Mouse (Mus musculus): ENCODE measurements around the gene Akap6. TPM values are rescaled to one million over a fixed set of nuclear protein-coding genes. Genes with fewer than 3 reads are reported as not detected.
A peak's percentile ranks its signal among the peaks of the same experiment; 100 is the strongest.

Akap6 gene
- polyA plus RNA-seq, 2 experiments = under 0.01 to 0.01 TPM

DNA sequence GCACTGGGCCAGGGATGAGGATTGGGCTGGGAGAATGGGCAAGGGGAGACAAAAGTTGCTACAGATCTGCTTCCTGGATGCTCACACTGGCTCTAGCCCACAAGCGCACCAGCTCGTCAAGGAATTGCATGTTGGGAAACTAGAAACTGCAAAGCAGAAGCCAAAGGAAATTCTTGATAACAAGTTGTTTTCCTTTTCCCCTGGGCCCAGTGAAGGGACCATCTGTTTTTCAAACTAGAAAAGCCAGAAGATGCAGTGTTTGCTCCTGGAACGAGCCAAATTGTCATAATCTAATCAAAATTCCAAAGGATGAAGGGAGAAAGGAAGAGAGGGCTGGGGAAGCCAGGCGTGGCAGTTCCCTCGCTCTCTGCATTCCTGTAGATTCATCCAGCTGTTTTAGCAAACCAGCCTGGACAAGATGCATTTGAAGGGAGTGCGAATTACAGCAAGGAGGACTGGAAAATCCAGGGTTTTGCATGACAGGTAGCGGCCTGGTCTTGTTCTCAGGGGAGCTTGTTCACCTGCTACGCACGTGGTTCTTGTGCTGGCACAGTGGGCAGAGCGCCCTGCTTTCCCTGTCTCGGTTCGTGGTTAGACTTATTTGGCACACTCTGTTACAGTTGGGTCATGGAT is 136.8 kb downstream of the Akap6 start:
- 65% methylated on average over 12 of the region's 12 CpGs for WGBS (ENCODE audit: insufficient replicate concordance)
- no peak overlapping the region for H3K9ac ChIP-seq (replicated peaks)
- TF ChIP-seq CTCF (IDR thresholded peaks at IDR 0.05; ENCODE audit: low read depth) (no peak), EP300 (IDR thresholded peaks at IDR 0.05; ENCODE audit: low read depth) (no peak)
- DNase-seq (ENCODE audit: low read depth in 3 of 3, low spot score in 3 of 3) (no peak), ATAC-seq (ENCODE audit: insufficient read depth) (no peak)
- H3K36me3 ChIP-seq (replicated peaks; ENCODE audit: control insufficient read depth, insufficient read depth, low read depth) = no peaks in the 10 kb centered on the region
- no peak overlapping the region for H3K4me2 ChIP-seq (ENCODE audit: low read depth)
- H3K9me3 ChIP-seq (ENCODE audit: control insufficient read depth, low read length) = no peaks in the 10 kb centered on the region
- no peaks in the 10 kb centered on the region for H3K27me3 ChIP-seq (ENCODE audit: control insufficient read depth, insufficient read depth, low read length)
- no peak overlapping the region for H3K4me3 ChIP-seq (ENCODE audit: insufficient read depth in 1 of 2, low read depth in 2 of 2, low read length in 2 of 2)
- peaks cover 0 to 6% of the 10 kb centered on the region in 2 experiments; a peak in 1 of 4 replicates for H3K4me1 ChIP-seq (replicated peaks; ENCODE audit: control insufficient read depth in 2 of 2, insufficient read depth in 2 of 2, low read length in 1 of 2)
- no peak overlapping the region for H3K27ac ChIP-seq

GRCm38 (mm10) chr12:52845982-52846381 is 146.8 kb downstream of the Akap6 start:
- Histone ChIP-seq H3K9ac (replicated peaks) (no peak overlapping the region), H3K9me3 (ENCODE audit: control insufficient read depth, low read length) (no peaks in the 10 kb centered on the region), H3K36me3 (replicated peaks; ENCODE audit: control insufficient read depth, insufficient read depth, low read depth) (no peaks in the 10 kb centered on the region), H3K4me2 (ENCODE audit: low read depth) (no peak overlapping the region), H3K27ac (no peak overlapping the region), H3K27me3 (ENCODE audit: control insufficient read depth, insufficient read depth, low read length) (no peaks in the 10 kb centered on the region), H3K4me1 (replicated peaks; ENCODE audit: control insufficient read depth in 2 of 2, insufficient read depth in 2 of 2, low read length in 1 of 2) (no peaks in the 10 kb centered on the region), H3K4me3 (ENCODE audit: insufficient read depth in 1 of 2, low read depth in 2 of 2, low read length in 2 of 2) (no peak overlapping the region)
- DNase-seq (ENCODE audit: low read depth in 3 of 3, low spot score in 3 of 3) (no peak), ATAC-seq (ENCODE audit: insufficient read depth) (no peak)
- WGBS (ENCODE audit: insufficient replicate concordance) = 76% methylated on average over 1 of the region's 1 CpGs
- TF ChIP-seq EP300 (IDR thresholded peaks at IDR 0.05; ENCODE audit: low read depth) (no peak), CTCF (IDR thresholded peaks at IDR 0.05; ENCODE audit: low read depth) (no peak)

DNA sequence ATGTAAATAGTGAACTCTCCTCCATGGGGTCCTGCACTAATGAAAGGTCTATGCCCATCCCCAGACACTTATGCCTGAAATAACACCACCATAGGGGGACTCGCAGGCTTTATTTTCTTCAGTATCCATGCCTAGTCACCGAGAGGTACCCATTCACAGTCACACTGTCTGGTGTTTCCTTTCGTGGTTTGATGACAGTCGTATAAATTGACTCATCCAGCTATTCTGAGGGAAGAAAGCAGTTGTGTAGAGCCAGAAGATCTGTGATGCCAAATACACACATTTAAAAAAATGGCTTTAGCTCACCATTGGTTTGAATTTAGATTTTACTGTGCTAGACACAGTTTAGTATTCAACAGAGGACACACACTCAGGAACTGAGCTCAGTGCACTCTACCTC is 147.8 kb downstream of the Akap6 start:
- H3K27ac ChIP-seq = no peak overlapping the region
- no peaks in the 10 kb centered on the region for H3K9me3 ChIP-seq (ENCODE audit: control insufficient read depth, low read length)
- no peaks in the 10 kb centered on the region for H3K27me3 ChIP-seq (ENCODE audit: control insufficient read depth, insufficient read depth, low read length)
- no peak overlapping the region for H3K4me2 ChIP-seq (ENCODE audit: low read depth)
- ATAC-seq (ENCODE audit: insufficient read depth) = no peak
- H3K4me1 ChIP-seq (replicated peaks; ENCODE audit: control insufficient read depth in 2 of 2, insufficient read depth in 2 of 2, low read length in 1 of 2) = no peaks in the 10 kb centered on the region
- WGBS (ENCODE audit: insufficient replicate concordance) = 44% methylated on average over 4 of the region's 4 CpGs
- TF ChIP-seq CTCF (IDR thresholded peaks at IDR 0.05; ENCODE audit: low read depth) (no peak), EP300 (IDR thresholded peaks at IDR 0.05; ENCODE audit: low read depth) (no peak)
- no peaks in the 10 kb centered on the region for H3K36me3 ChIP-seq (replicated peaks; ENCODE audit: control insufficient read depth, insufficient read depth, low read depth)
- H3K9ac ChIP-seq (replicated peaks) = no peak overlapping the region
- no peak for DNase-seq (ENCODE audit: low read depth in 3 of 3, low spot score in 3 of 3)
- no peak overlapping the region for H3K4me3 ChIP-seq (ENCODE audit: insufficient read depth in 1 of 2, low read depth in 2 of 2, low read length in 2 of 2)

DNA sequence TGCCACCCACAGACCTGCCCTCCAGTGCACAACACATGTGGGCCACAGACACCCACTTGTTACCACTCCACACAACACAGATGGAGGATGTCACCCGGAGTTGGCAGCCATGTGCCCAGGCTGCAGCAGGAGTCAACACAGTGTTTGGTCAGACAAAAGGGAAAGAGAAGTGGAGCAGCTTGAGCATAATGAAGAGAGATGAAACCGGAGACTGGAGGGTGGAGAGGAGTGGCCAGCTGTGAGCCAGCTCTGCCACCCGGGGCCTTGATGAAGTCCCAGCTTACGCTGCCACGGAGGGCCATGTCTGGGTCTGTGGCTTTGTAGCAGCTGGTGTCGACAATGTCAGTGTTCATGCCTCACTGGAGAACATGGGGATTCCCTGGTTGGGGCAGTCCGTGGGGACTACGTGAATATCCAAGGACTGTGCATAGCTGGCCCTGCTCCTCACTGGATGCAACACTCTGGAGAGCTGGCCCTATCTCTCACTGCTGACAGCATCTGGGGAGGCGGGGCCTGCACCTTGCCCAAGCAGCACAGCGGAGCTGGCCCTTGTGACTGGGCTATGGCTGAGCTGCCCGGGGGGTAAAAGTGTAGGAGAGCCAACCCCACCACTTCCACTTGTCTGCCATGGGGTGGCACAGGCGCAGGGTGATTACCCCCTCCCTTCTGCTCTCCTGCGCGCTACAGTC is 148.8 kb downstream of the Akap6 start:
- no peak overlapping the region for H3K4me3 ChIP-seq (ENCODE audit: insufficient read depth in 1 of 2, low read depth in 2 of 2, low read length in 2 of 2)
- 68% methylated on average over 14 of the region's 14 CpGs for WGBS (ENCODE audit: insufficient replicate concordance)
- no peaks in the 10 kb centered on the region for H3K4me1 ChIP-seq (replicated peaks; ENCODE audit: control insufficient read depth in 2 of 2, insufficient read depth in 2 of 2, low read length in 1 of 2)
- H3K36me3 ChIP-seq (replicated peaks; ENCODE audit: control insufficient read depth, insufficient read depth, low read depth) = no peaks in the 10 kb centered on the region
- TF ChIP-seq CTCF (IDR thresholded peaks at IDR 0.05; ENCODE audit: low read depth) = no peak
- TF ChIP-seq EP300 (IDR thresholded peaks at IDR 0.05; ENCODE audit: low read depth) = no peak
- no peak overlapping the region for H3K9ac ChIP-seq (replicated peaks)
- no peaks in the 10 kb centered on the region for H3K27me3 ChIP-seq (ENCODE audit: control insufficient read depth, insufficient read depth, low read length)
- no peak overlapping the region for H3K27ac ChIP-seq
- no peaks in the 10 kb centered on the region for H3K9me3 ChIP-seq (ENCODE audit: control insufficient read depth, low read length)
- DNase-seq (ENCODE audit: low read depth in 3 of 3, low spot score in 3 of 3) (no peak), ATAC-seq (ENCODE audit: insufficient read depth) (0 out of 2 replicates have a peak, but pooled peaks have one; percentile 15)
- no peak overlapping the region for H3K4me2 ChIP-seq (ENCODE audit: low read depth)

- DNase-seq (ENCODE audit: low read depth in 3 of 3, low spot score in 3 of 3) = no peak
- Histone ChIP-seq H3K4me2 (ENCODE audit: low read depth) (no peak overlapping the region), H3K36me3 (replicated peaks; ENCODE audit: control insufficient read depth, insufficient read depth, low read depth) (no peaks in the 10 kb centered on the region), H3K9me3 (ENCODE audit: control insufficient read depth, low read length) (no peaks in the 10 kb centered on the region), H3K27me3 (ENCODE audit: control insufficient read depth, insufficient read depth, low read length) (no peaks in the 10 kb centered on the region), H3K27ac (no peak overlapping the region), H3K4me1 (replicated peaks; ENCODE audit: control insufficient read depth in 2 of 2, insufficient read depth in 2 of 2, low read length in 1 of 2) (no peaks in the 10 kb centered on the region), H3K4me3 (ENCODE audit: insufficient read depth in 1 of 2, low read depth in 2 of 2, low read length in 2 of 2) (no peak overlapping the region), H3K9ac (replicated peaks) (no peak overlapping the region)
- 0 out of 2 replicates have a peak, but pooled peaks have one; percentile 33 for ATAC-seq (ENCODE audit: insufficient read depth)
- no peak for TF ChIP-seq EP300 (IDR thresholded peaks at IDR 0.05; ENCODE audit: low read depth)
- TF ChIP-seq CTCF (IDR thresholded peaks at IDR 0.05; ENCODE audit: low read depth) = no peak
- WGBS (ENCODE audit: insufficient replicate concordance) = 61% methylated on average over 7 of the region's 7 CpGs
Observed at GRCm38 (mm10) chr12:52848519-52848855, 149.3 kb downstream of the Akap6 start.
